Mouse (Mus musculus): ENCODE measurements at regions not wholly inside any gene's neighbourhood (a gene's known extent, or its start where the extent isn't known, plus 50 kb on each side); places are given as distances from the start of the nearest gene placed in this dataset.

- TF ChIP-seq CTCF (IDR thresholded peaks at IDR 0.05; ENCODE audit: low read depth, low read length) (no peak), POLR2A (IDR thresholded peaks at IDR 0.05; ENCODE audit: extremely low read depth, insufficient read depth, low read length) (no peak)
These were observed 337.8 kb upstream of the Cited2 start for GRCm38 (mm10) chr10:17385181-17385580.
